Mouse (Mus musculus) testis, adult 2 months (tissue): ENCODE results near the gene Col15a1.

ENCODE experiments used
- CTCF ChIP-seq: fragments of 200-500 bp; IDR thresholded peaks from 2 replicates; pipeline ENCODE4 v1.5.1; 2012; ENCODE audit warnings: low read depth, mild to moderate bottlenecking, inconsistent platforms, low read length, moderate library complexity; ENCODE audit not compliant: control insufficient read depth, insufficient read depth, insufficient replicate concordance
- POLR2A ChIP-seq: fragments of 200-500 bp; IDR thresholded peaks from 2 replicates; pipeline ENCODE4 v1.6.1; 2012; ENCODE audit warnings: low read depth, mild to moderate bottlenecking, inconsistent platforms, low read length, moderate library complexity; ENCODE audit not compliant: control insufficient read depth

DNA sequence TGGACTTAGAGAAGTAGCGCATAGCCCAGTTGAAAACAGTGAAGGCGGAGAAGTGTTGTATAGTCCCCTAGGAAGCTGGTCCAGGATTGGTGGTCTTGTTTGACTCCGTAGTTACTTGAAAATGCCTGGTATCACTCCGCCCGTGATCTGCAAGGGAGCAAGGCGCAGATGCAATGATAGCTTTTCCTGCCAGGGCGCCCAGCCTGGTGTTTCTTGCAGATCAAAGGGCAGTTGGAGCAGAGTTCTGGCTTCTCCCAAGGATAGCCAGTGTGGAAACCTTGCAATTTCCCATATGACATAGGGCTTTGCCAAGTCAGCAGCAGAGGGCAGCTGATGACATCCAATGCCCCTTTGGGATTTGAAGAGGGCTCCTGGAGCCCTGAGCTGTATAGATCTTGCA lies 1.5 kb downstream of the Col15a1 start:
- TF ChIP-seq CTCF = no peak
- no peak for TF ChIP-seq POLR2A
